Mouse (Mus musculus) 3T3-L1 (cell line): Measurements from ENCODE around the gene Pde4d.

Experiments used
- DNase-seq: peaks from one replicate; pipeline ENCODE4 v3.0.0-alpha.2; 2015; ENCODE audit warnings: low read depth, low spot score

Pde4d gene

DNA sequence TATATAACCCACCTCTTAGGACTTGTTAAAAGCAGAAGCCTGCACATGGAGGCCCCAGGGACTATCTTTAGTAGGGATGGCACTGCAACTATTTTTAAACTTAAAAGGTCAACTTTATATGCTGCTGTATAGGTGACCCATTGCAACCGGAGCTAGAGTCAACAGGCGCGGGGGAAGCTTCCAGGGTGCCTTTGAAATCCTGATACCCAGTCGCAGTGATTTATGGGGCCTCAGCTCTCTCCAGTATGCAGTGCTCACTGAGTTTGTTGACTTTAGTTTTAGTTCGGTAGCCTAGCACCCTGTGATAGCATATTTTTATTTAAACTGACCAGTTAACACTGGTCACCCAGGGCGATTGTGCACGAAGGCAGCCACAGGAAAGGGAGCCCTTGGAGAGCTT, 1465.8 kb downstream of the Pde4d start:
- no peak for DNase-seq

- DNase-seq, result no peak
Measured at GRCm38 (mm10) chr13:109915964-109916363, 1466.2 kb downstream of the Pde4d start.

- no peak for DNase-seq
Measured at GRCm38 (mm10) chr13:109917551-109917950, 1467.8 kb downstream of the Pde4d start.

- no peak for DNase-seq
Measured at GRCm38 (mm10) chr13:109918631-109919030, 1468.9 kb downstream of the Pde4d start.

DNA sequence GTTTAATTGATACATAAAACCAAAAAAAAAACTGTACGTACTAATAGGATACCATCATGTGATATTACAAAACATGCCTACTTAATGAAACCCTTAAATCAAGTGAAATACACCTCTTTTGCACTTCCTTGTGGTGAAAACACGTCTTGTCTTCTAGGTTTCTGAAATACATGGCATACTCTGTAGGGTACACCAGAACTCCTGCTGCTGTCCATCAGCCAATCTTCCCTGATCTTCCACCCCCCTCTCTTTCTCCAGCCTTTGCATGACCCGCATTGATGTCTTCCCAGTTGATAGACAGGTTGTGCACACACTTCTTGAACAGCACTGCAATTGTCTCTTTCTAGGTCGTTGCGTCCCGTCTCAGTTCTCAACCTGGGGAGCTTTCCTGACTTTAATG, 1470.5 kb downstream of the Pde4d start:
- DNase-seq, result no peak

DNA sequence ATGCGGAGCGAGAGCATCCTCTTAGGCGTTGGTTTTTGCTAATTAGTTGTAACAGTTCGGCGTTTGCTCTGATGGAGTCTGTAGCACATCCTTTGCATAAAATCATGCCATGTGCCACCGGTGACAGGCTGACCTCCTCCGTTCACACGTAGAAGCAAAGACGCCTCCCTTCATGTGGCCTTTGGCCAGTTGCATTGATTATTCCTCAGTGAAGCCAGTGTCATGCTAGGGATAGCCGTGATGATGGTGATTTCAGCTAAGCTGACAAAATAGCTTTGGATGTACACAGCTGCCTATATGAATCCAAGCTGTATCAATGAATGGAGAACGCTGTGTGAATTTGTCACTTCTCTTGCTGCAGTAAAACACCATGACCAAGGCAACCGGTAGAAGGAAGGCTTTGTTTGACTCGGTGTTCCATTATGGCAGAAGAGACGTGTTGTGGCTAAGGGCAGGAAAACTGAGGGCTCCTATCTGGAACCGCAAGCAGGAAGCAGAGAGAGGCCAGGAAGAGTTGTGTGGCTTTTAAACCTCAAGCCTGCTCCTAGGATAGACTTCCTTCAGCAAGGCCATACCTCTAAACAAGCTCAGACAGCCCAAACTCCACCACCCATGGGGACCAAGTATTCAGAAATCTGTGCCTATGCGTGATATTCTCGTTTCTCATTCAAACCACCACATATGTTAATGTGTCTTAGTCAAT, 1471.7 kb downstream of the Pde4d start:
- DNase-seq, result no peak

GRCm38 (mm10) chr13:109922228-109922627, 1472.5 kb downstream of the Pde4d start:
- DNase-seq, result peak; percentile 82

GRCm38 (mm10) chr13:109922782-109923181, 1473.0 kb downstream of the Pde4d start:
- DNase-seq, result no peak

DNA sequence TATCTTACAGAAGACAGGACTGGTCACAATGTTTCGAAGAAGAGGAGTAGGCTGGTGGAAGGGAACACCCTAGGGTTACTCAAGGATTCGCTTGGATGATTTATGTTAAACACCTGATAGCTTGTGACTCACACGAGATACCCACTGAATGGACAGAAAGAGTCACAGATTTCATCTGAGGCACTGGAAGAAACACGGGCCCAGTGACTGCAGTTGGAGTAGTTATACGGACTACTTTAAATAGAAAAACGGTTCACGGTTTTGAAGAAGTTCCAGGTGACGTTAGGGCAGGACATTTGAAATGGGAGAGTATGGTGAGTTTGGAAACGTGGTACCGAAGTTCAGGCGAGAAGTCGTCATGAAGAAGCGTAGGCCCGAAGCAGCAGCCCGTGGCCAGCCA, 1475.0 kb downstream of the Pde4d start:
- DNase-seq, result no peak

- DNase-seq, result no peak
Measured at GRCm38 (mm10) chr13:109926277-109926920, 1476.7 kb downstream of the Pde4d start.

DNA sequence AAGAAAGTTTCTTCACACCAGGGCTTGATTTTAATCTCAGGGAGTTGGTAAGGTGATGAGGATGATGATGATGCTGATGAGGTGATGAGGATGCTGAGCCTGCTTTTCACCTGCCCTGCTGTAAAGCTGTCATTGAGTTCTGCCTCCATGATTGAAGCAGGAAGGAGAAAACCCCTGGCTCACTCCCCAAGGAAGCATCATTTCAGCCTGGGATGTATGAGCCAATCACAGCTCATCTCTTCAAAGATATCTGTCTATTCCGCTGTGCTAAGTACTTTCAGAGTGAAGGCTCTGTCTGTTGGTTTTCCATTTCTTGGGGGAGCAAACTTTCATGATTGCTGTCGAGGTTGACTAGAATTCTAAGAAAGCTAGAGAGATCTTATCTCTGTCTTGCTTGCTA, 1478.0 kb downstream of the Pde4d start:
- DNase-seq, result no peak

GRCm38 (mm10) chr13:109932688-109933087, 1482.9 kb downstream of the Pde4d start:
- DNase-seq, result no peak

DNA sequence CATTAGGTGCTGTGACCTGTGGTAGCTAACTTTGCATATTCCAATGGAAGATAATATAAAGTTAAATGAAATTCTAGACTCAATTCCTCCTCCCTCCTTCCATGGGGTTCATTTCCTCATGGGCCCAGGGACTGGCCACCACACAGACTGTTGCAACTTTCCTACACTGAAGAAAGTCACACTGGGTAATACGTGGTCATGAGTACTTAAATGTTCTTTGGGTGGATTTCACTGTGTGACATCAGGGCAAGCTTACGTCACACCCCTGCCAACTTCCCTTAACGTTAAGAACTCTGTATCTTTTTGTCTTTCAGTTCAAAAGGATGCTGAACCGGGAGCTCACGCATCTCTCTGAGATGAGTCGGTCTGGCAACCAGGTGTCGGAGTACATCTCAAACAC, 1483.8 kb downstream of the Pde4d start:
- DNase-seq, result no peak

DNA sequence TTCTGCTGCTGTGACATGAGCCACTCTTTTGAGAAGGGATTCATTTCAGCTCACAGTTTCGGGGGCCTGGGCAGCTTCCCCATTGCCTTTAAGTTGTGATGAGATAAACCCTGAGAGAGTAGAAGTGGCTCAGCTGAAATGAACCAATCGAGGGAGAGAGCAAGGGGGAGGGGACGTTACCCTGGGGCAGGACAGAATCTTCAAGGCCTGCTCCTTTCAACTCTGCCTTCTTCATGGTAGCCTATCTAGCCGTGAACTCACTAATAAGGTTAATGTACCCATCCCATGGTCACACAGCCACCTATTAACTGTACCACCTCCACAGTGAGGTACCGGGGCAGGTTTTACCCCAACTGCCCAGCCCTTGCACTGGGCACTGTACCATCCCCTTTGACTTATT, 1487.1 kb downstream of the Pde4d start:
- no peak for DNase-seq

DNA sequence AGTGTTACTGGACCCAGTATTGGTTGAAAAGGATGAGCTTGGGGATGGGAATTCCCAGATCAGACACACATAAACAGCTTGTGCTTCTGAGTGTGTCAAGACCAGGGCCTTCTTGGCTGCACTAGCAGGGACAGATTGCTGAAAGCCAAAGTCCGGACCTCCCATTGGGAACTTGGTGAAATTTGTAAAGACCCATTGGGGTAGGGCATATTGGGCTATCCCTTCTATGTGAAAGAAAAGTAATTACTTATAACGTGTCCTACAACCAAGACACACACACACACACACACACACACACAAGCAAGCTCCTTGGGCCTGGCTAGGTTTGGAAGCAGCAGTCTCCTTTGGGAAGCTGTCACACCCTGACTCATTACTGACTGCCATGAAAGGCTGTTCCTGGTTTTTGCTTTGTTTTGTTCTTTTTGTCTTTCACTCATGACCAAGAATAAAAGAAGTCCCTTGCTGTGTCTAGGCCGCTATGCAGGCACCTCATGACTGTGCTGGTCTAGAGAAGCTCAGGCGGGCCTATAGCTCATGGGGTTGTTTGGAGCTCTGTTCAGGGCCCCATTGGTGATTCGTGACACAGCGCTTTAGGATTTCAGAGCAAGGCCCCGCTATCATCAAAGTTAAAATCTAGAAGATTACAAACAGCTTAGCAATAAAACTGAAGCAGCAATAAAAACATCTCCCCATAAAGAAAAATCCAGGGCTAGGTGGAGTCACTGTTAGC, 1495.2 kb downstream of the Pde4d start:
- no peak for DNase-seq

- DNase-seq, result no peak
Measured at GRCm38 (mm10) chr13:109951466-109951865, 1501.7 kb downstream of the Pde4d start.

DNA sequence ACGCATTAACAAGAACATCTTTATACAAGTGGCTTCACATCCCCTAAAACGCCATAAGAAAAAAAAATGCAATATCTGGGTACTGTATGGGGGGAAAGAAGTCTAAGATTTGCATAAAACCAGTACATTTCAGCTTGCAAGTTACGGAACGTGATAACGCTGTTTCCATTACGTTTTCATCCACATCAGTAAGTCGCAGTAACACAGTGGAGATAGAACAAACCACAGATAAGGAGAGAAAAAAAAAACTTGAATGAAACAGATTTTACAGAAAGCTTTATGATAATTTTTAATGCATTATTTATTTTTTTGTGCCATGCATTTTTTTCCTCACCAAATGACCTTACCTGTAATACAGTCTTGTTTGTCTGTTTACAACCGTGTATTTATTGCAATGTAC, 1504.4 kb downstream of the Pde4d start:
- DNase-seq, result no peak

DNA sequence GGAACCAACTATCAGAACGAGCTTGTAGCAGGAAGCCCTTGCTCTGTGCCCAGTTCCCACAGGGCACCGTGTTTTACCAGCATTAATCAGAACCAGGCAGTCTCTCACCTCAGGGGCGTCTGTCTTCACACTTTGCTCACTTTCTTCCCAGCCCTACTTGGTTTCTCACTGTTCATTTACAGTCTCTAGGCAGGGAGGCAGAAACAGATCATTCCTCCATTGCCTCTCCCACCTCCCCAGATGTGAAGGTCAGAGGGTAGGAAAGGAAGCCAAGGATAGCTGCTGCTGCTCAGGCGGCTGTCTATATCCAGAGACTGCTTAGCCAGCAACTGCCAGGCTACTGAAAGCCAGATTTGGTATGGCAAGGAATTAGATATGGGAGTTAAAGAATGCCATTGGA, 1508.2 kb downstream of the Pde4d start:
- no peak for DNase-seq

DNA sequence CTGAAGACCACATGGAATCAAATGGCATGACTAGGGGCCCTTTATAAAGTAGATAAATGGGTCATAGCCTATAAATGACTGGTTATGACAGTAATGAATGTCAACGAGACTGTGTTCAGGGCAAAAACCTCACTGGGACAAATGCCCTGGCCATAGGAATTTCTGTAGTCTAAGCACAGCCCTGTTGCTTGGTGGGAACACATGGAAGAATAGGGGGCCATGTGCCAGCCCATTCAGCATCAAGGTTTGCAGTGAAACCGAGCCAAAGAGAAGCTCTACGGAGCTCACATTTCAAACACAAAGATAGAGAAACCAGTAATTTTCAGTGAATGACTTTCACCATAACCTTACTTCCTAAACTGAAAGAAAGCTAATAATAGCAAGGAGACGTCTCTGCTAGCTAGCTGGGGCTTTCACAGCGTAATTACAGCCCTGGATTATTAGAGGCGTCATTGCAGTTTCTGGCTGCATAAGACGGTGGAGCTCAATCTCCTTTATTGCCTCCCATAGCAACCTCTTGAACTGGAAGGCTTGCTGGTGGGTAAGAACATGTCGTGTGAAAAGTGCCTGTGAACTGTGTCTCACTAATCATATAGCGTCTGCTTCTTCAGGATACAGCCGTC, 1533.2 kb downstream of the Pde4d start:
- DNase-seq, result no peak

- no peak for DNase-seq
Measured at GRCm38 (mm10) chr13:109985411-109985810, 1535.7 kb downstream of the Pde4d start.

DNA sequence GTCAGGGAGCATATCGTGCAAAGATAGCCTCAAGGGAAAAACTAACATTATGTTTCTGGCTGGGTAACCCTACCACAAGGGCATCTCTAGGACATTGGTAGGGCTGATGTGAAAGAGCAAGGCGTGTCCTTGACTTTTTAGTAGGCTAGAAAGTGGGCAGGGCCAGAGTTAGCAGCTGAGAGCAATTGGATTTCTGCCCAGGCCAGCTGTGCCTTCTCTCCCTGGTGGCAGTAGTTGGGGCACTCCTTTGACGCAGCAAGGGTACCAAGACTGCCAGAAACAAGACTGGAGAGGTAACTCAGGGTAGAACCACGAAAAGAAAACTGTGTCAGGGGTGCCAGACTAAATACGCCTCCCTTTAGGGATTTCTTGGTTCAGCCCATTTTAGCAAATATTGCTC, 1536.1 kb downstream of the Pde4d start:
- DNase-seq, result no peak

- peak; percentile 78 for DNase-seq
Measured at GRCm38 (mm10) chr13:109992775-109993505, 1543.2 kb downstream of the Pde4d start.
